Mouse (Mus musculus) forelimb bud, embryonic 11.5 days (tissue): ENCODE results near the gene Atp11a.

Experiments used
- DNase-seq: peaks from one replicate; pipeline ENCODE4 v3.0.0-alpha.2; 2012; ENCODE audit warnings: low read depth, low spot score

The Atp11a gene

GRCm38 (mm10) chr8:12905599-12906321 lies 148.9 kb downstream of the Atp11a start:
- DNase-seq = no peak

GRCm38 (mm10) chr8:12906597-12906996 lies 149.8 kb downstream of the Atp11a start:
- DNase-seq = no peak

GRCm38 (mm10) chr8:12907730-12908129 lies 150.9 kb downstream of the Atp11a start:
- DNase-seq = no peak

- peak; percentile 43 for DNase-seq
Measured at GRCm38 (mm10) chr8:12912011-12912410, 155.2 kb downstream of the Atp11a start.

- DNase-seq = peak; percentile 26
Measured at GRCm38 (mm10) chr8:12915187-12916006, 158.6 kb downstream of the Atp11a start.

- no peak for DNase-seq
Measured at GRCm38 (mm10) chr8:12916156-12916900, 159.5 kb downstream of the Atp11a start.

GRCm38 (mm10) chr8:12917029-12917428 lies 160.2 kb downstream of the Atp11a start:
- no peak for DNase-seq

- DNase-seq = no peak
Measured at GRCm38 (mm10) chr8:12917831-12918230, 161.0 kb downstream of the Atp11a start.
